Mouse (Mus musculus): ENCODE measurements around the gene Cfap61. TPM values are rescaled to one million over a fixed set of nuclear protein-coding genes. Genes with fewer than 3 reads are reported as not detected.

The Cfap61 gene
- polyA plus RNA-seq, 1 experiment from 2014 or later, result 1.0 TPM

- Histone ChIP-seq H3K36me3 (no peaks in the 10 kb centered on the region), H3K4me3 (no peak overlapping the region), H3K4me1 (peaks cover 9% of the 10 kb centered on the region; the same call in 1 of the 2 replicates), H3K27ac (no peak overlapping the region), H3K9me3 (no peaks in the 10 kb centered on the region), H3K27me3 (ENCODE audit: insufficient read depth, poor library complexity, severe bottlenecking) (no peaks in the 10 kb centered on the region)
- no peak for DNase-seq (ENCODE audit: low spot score)
- WGBS, result 93% methylated on average over 1 of the region's 1 CpGs
Measured at GRCm38 (mm10) chr2:146087411-146087810, 152.8 kb downstream of the Cfap61 start.

- no peak overlapping the region for H3K4me3 ChIP-seq
- no peaks in the 10 kb centered on the region for H3K4me1 ChIP-seq
- no peaks in the 10 kb centered on the region for H3K36me3 ChIP-seq
- DNase-seq (ENCODE audit: low spot score), result no peak
- H3K9me3 ChIP-seq, result no peaks in the 10 kb centered on the region
- WGBS, result 73% methylated on average over 6 of the region's 6 CpGs
- H3K27ac ChIP-seq, result no peak overlapping the region
- no peaks in the 10 kb centered on the region for H3K27me3 ChIP-seq (ENCODE audit: insufficient read depth, poor library complexity, severe bottlenecking)
Measured at GRCm38 (mm10) chr2:146089157-146089692, 154.6 kb downstream of the Cfap61 start.

GRCm38 (mm10) chr2:146097532-146097931, 162.9 kb downstream of the Cfap61 start:
- H3K27me3 ChIP-seq (ENCODE audit: insufficient read depth, poor library complexity, severe bottlenecking), result no peaks in the 10 kb centered on the region
- 93% methylated on average over 5 of the region's 5 CpGs for WGBS
- H3K36me3 ChIP-seq, result no peaks in the 10 kb centered on the region
- no peak for DNase-seq (ENCODE audit: low spot score)
- H3K4me3 ChIP-seq, result no peak overlapping the region; the same call in 1 of the 2 replicates
- no peaks in the 10 kb centered on the region for H3K9me3 ChIP-seq
- no peaks in the 10 kb centered on the region for H3K4me1 ChIP-seq
- no peak overlapping the region; the same call in 1 of the 2 replicates for H3K27ac ChIP-seq

GRCm38 (mm10) chr2:146098853-146099717, 164.5 kb downstream of the Cfap61 start:
- DNase-seq (ENCODE audit: low spot score), result peak; percentile 92
- Histone ChIP-seq H3K4me3 (peak overlapping the region; percentile 31; the same call in 1 of the 2 replicates), H3K4me1 (no peaks in the 10 kb centered on the region), H3K27ac (peak overlapping the region; percentile 69), H3K9me3 (no peaks in the 10 kb centered on the region), H3K27me3 (ENCODE audit: insufficient read depth, poor library complexity, severe bottlenecking) (no peaks in the 10 kb centered on the region), H3K36me3 (no peaks in the 10 kb centered on the region)
- 34% methylated on average over 16 of the region's 16 CpGs for WGBS

- no peak for DNase-seq (ENCODE audit: low spot score)
- WGBS, result 87% methylated on average over 3 of the region's 3 CpGs
- H3K4me3 ChIP-seq, result no peak overlapping the region
- no peaks in the 10 kb centered on the region for H3K4me1 ChIP-seq
- H3K27ac ChIP-seq, result no peak overlapping the region
- no peaks in the 10 kb centered on the region for H3K9me3 ChIP-seq
- no peaks in the 10 kb centered on the region for H3K36me3 ChIP-seq
- no peaks in the 10 kb centered on the region for H3K27me3 ChIP-seq (ENCODE audit: insufficient read depth, poor library complexity, severe bottlenecking)
Measured at GRCm38 (mm10) chr2:146099838-146100237, 165.3 kb downstream of the Cfap61 start.

GRCm38 (mm10) chr2:146100489-146101060, 166.0 kb downstream of the Cfap61 start:
- no peak for DNase-seq (ENCODE audit: low spot score)
- no peak overlapping the region for H3K27ac ChIP-seq
- no peaks in the 10 kb centered on the region for H3K36me3 ChIP-seq
- no peaks in the 10 kb centered on the region for H3K4me1 ChIP-seq
- WGBS, result 89% methylated on average over 10 of the region's 10 CpGs
- no peak overlapping the region for H3K4me3 ChIP-seq
- H3K27me3 ChIP-seq (ENCODE audit: insufficient read depth, poor library complexity, severe bottlenecking), result no peaks in the 10 kb centered on the region
- H3K9me3 ChIP-seq, result no peaks in the 10 kb centered on the region

- 83% methylated on average over 3 of the region's 3 CpGs for WGBS
- Histone ChIP-seq H3K36me3 (no peaks in the 10 kb centered on the region), H3K4me1 (no peaks in the 10 kb centered on the region)
Measured at GRCm38 (mm10) chr2:146102600-146102999, 168.0 kb downstream of the Cfap61 start.

GRCm38 (mm10) chr2:146105341-146105740, 170.8 kb downstream of the Cfap61 start:
- H3K4me3 ChIP-seq, result no peak overlapping the region
- no peak overlapping the region for H3K27ac ChIP-seq
- no peaks in the 10 kb centered on the region for H3K27me3 ChIP-seq (ENCODE audit: insufficient read depth, poor library complexity, severe bottlenecking)
- H3K36me3 ChIP-seq, result no peaks in the 10 kb centered on the region
- no peak for DNase-seq (ENCODE audit: low spot score)
- 74% methylated on average over 6 of the region's 6 CpGs for WGBS
- no peaks in the 10 kb centered on the region for H3K4me1 ChIP-seq
- H3K9me3 ChIP-seq, result no peaks in the 10 kb centered on the region

More at GRCm38 (mm10) chr2:146102600-146102999, 168.0 kb downstream of the Cfap61 start:
- H3K4me3 ChIP-seq, result no peak overlapping the region
- no peak overlapping the region for H3K27ac ChIP-seq
- no peaks in the 10 kb centered on the region for H3K9me3 ChIP-seq
- H3K27me3 ChIP-seq (ENCODE audit: insufficient read depth, poor library complexity, severe bottlenecking), result no peaks in the 10 kb centered on the region
- no peak for DNase-seq (ENCODE audit: low spot score)

GRCm38 (mm10) chr2:146107980-146108379, 173.4 kb downstream of the Cfap61 start:
- DNase-seq (ENCODE audit: low spot score), result no peak
- Histone ChIP-seq H3K9me3 (no peaks in the 10 kb centered on the region), H3K4me1 (no peaks in the 10 kb centered on the region), H3K27ac (no peak overlapping the region), H3K4me3 (no peak overlapping the region), H3K27me3 (ENCODE audit: insufficient read depth, poor library complexity, severe bottlenecking) (no peaks in the 10 kb centered on the region), H3K36me3 (no peaks in the 10 kb centered on the region)
- WGBS, result 69% methylated on average over 4 of the region's 4 CpGs

GRCm38 (mm10) chr2:146109921-146110320, 175.3 kb downstream of the Cfap61 start:
- Histone ChIP-seq H3K27me3 (ENCODE audit: insufficient read depth, poor library complexity, severe bottlenecking) (no peaks in the 10 kb centered on the region), H3K36me3 (no peaks in the 10 kb centered on the region), H3K9me3 (no peaks in the 10 kb centered on the region), H3K4me1 (no peaks in the 10 kb centered on the region), H3K27ac (no peak overlapping the region), H3K4me3 (no peak overlapping the region)
- 88% methylated on average over 9 of the region's 9 CpGs for WGBS
- DNase-seq (ENCODE audit: low spot score), result no peak

- 85% methylated on average over 6 of the region's 6 CpGs for WGBS
- Histone ChIP-seq H3K27me3 (ENCODE audit: insufficient read depth, poor library complexity, severe bottlenecking) (peaks cover 7% of the 10 kb centered on the region; the same call in 1 of the 2 replicates), H3K9me3 (no peaks in the 10 kb centered on the region), H3K27ac (no peak overlapping the region), H3K4me1 (no peaks in the 10 kb centered on the region), H3K36me3 (no peaks in the 10 kb centered on the region), H3K4me3 (no peak overlapping the region)
- DNase-seq (ENCODE audit: low spot score), result peak; percentile 66
Measured at GRCm38 (mm10) chr2:146116282-146116681, 181.7 kb downstream of the Cfap61 start.

GRCm38 (mm10) chr2:146116726-146117125, 182.1 kb downstream of the Cfap61 start:
- peak; percentile 51 for DNase-seq (ENCODE audit: low spot score)
- Histone ChIP-seq H3K27ac (no peak overlapping the region), H3K9me3 (no peaks in the 10 kb centered on the region), H3K36me3 (no peaks in the 10 kb centered on the region), H3K27me3 (ENCODE audit: insufficient read depth, poor library complexity, severe bottlenecking) (peaks cover 7% of the 10 kb centered on the region; the same call in 1 of the 2 replicates), H3K4me3 (no peak overlapping the region), H3K4me1 (no peaks in the 10 kb centered on the region)
- 96% methylated on average over 5 of the region's 5 CpGs for WGBS

All from heart, embryonic 10.5 days (tissue).